Mouse (Mus musculus): ENCODE measurements around the gene Abi3bp. TPM values are rescaled to one million over a fixed set of nuclear protein-coding genes. Genes with fewer than 3 reads are reported as not detected.
A peak's percentile ranks its signal among the peaks of the same experiment; 100 is the strongest.

Gene Abi3bp
- polyA plus RNA-seq, 1 experiment from 2014 or later = 0.66 TPM

- no peaks in the 10 kb centered on the region for H3K9me3 ChIP-seq (ENCODE audit: low read length)
- no peaks in the 10 kb centered on the region for H3K27me3 ChIP-seq (ENCODE audit: insufficient read depth, low read length)
- no peak overlapping the region for H3K4me3 ChIP-seq (ENCODE audit: low read depth, low read length)
- ATAC-seq (no peak), DNase-seq (no peak)
- no peak overlapping the region for H3K4me2 ChIP-seq (ENCODE audit: low read depth, low read length)
- no peak overlapping the region for H3K9ac ChIP-seq (replicated peaks)
- no peak for TF ChIP-seq CTCF (IDR thresholded peaks at IDR 0.05; ENCODE audit: low read depth)
- no peaks in the 10 kb centered on the region for H3K4me1 ChIP-seq (ENCODE audit: insufficient read depth)
- WGBS (ENCODE audit: insufficient replicate concordance) = 64% methylated on average over 10 of the region's 10 CpGs
- H3K36me3 ChIP-seq (replicated peaks; ENCODE audit: insufficient read depth, low read length) = no peaks in the 10 kb centered on the region
- no peak overlapping the region for H3K27ac ChIP-seq (ENCODE audit: low read depth)
These were observed 5.8 kb downstream of the Abi3bp start for GRCm38 (mm10) chr16:56483466-56483865.

- DNase-seq (no peak), ATAC-seq (no peak)
- no peak overlapping the region for H3K27ac ChIP-seq (ENCODE audit: low read depth)
- no peaks in the 10 kb centered on the region for H3K27me3 ChIP-seq (ENCODE audit: insufficient read depth, low read length)
- H3K4me3 ChIP-seq (ENCODE audit: low read depth, low read length) = no peak overlapping the region
- H3K4me2 ChIP-seq (ENCODE audit: low read depth, low read length) = no peak overlapping the region
- no peaks in the 10 kb centered on the region for H3K36me3 ChIP-seq (replicated peaks; ENCODE audit: insufficient read depth, low read length)
- TF ChIP-seq CTCF (IDR thresholded peaks at IDR 0.05; ENCODE audit: low read depth) (no peak), EP300 (IDR thresholded peaks at IDR 0.05; ENCODE audit: low read depth) (no peak)
- no peak overlapping the region for H3K9ac ChIP-seq (replicated peaks)
- no peaks in the 10 kb centered on the region for H3K4me1 ChIP-seq (ENCODE audit: insufficient read depth)
- WGBS (ENCODE audit: insufficient replicate concordance) = 62% methylated on average over 4 of the region's 4 CpGs
- no peaks in the 10 kb centered on the region for H3K9me3 ChIP-seq (ENCODE audit: low read length)
These were observed 8.8 kb downstream of the Abi3bp start for GRCm38 (mm10) chr16:56486461-56486860.

GRCm38 (mm10) chr16:56490861-56491260 is 13.2 kb downstream of the Abi3bp start:
- Histone ChIP-seq H3K27ac (ENCODE audit: low read depth) (no peak overlapping the region), H3K27me3 (ENCODE audit: insufficient read depth, low read length) (no peaks in the 10 kb centered on the region), H3K9ac (replicated peaks) (no peak overlapping the region), H3K36me3 (replicated peaks; ENCODE audit: insufficient read depth, low read length) (no peaks in the 10 kb centered on the region), H3K4me1 (ENCODE audit: insufficient read depth) (no peaks in the 10 kb centered on the region), H3K9me3 (ENCODE audit: low read length) (no peaks in the 10 kb centered on the region), H3K4me2 (ENCODE audit: low read depth, low read length) (no peak overlapping the region), H3K4me3 (ENCODE audit: low read depth, low read length) (no peak overlapping the region)
- TF ChIP-seq EP300 (IDR thresholded peaks at IDR 0.05; ENCODE audit: low read depth) (no peak), CTCF (IDR thresholded peaks at IDR 0.05; ENCODE audit: low read depth) (no peak)
- no peak for ATAC-seq
- no peak for DNase-seq
- 70% methylated on average over 3 of the region's 3 CpGs for WGBS (ENCODE audit: insufficient replicate concordance)

GRCm38 (mm10) chr16:56495266-56495665 is 17.6 kb downstream of the Abi3bp start:
- ATAC-seq = no peak
- Histone ChIP-seq H3K4me2 (ENCODE audit: low read depth, low read length) (no peak overlapping the region), H3K9ac (replicated peaks) (no peak overlapping the region), H3K4me3 (ENCODE audit: low read depth, low read length) (no peak overlapping the region), H3K9me3 (ENCODE audit: low read length) (no peaks in the 10 kb centered on the region), H3K27me3 (ENCODE audit: insufficient read depth, low read length) (no peaks in the 10 kb centered on the region), H3K4me1 (ENCODE audit: insufficient read depth) (no peaks in the 10 kb centered on the region), H3K27ac (ENCODE audit: low read depth) (no peak overlapping the region), H3K36me3 (replicated peaks; ENCODE audit: insufficient read depth, low read length) (no peaks in the 10 kb centered on the region)
- TF ChIP-seq CTCF (IDR thresholded peaks at IDR 0.05; ENCODE audit: low read depth) = no peak
- no peak for TF ChIP-seq EP300 (IDR thresholded peaks at IDR 0.05; ENCODE audit: low read depth)
- no peak for DNase-seq
- 48% methylated on average over 4 of the region's 4 CpGs for WGBS (ENCODE audit: insufficient replicate concordance)

GRCm38 (mm10) chr16:56496743-56497142 is 19.1 kb downstream of the Abi3bp start:
- DNase-seq (no peak), ATAC-seq (no peak)
- no peak overlapping the region for H3K27ac ChIP-seq (ENCODE audit: low read depth)
- H3K9ac ChIP-seq (replicated peaks) = no peak overlapping the region
- TF ChIP-seq EP300 (IDR thresholded peaks at IDR 0.05; ENCODE audit: low read depth) (no peak), CTCF (IDR thresholded peaks at IDR 0.05; ENCODE audit: low read depth) (no peak)
- H3K36me3 ChIP-seq (replicated peaks; ENCODE audit: insufficient read depth, low read length) = no peaks in the 10 kb centered on the region
- H3K4me3 ChIP-seq (ENCODE audit: low read depth, low read length) = no peak overlapping the region
- H3K4me1 ChIP-seq (ENCODE audit: insufficient read depth) = no peaks in the 10 kb centered on the region
- WGBS (ENCODE audit: insufficient replicate concordance) = 46% methylated on average over 4 of the region's 4 CpGs
- no peaks in the 10 kb centered on the region for H3K27me3 ChIP-seq (ENCODE audit: insufficient read depth, low read length)
- no peaks in the 10 kb centered on the region for H3K9me3 ChIP-seq (ENCODE audit: low read length)
- H3K4me2 ChIP-seq (ENCODE audit: low read depth, low read length) = no peak overlapping the region

GRCm38 (mm10) chr16:56498680-56499079 is 21.0 kb downstream of the Abi3bp start:
- 28% methylated on average over 1 of the region's 1 CpGs for WGBS (ENCODE audit: insufficient replicate concordance)
- Histone ChIP-seq H3K9ac (replicated peaks) (no peak overlapping the region), H3K36me3 (replicated peaks; ENCODE audit: insufficient read depth, low read length) (no peaks in the 10 kb centered on the region), H3K27me3 (ENCODE audit: insufficient read depth, low read length) (no peaks in the 10 kb centered on the region), H3K27ac (ENCODE audit: low read depth) (no peak overlapping the region), H3K9me3 (ENCODE audit: low read length) (no peaks in the 10 kb centered on the region), H3K4me3 (ENCODE audit: low read depth, low read length) (no peak overlapping the region), H3K4me2 (ENCODE audit: low read depth, low read length) (no peak overlapping the region), H3K4me1 (ENCODE audit: insufficient read depth) (no peaks in the 10 kb centered on the region)
- ATAC-seq (no peak), DNase-seq (no peak)
- TF ChIP-seq EP300 (IDR thresholded peaks at IDR 0.05; ENCODE audit: low read depth) (no peak), CTCF (IDR thresholded peaks at IDR 0.05; ENCODE audit: low read depth) (no peak)

GRCm38 (mm10) chr16:56500441-56500840 is 22.8 kb downstream of the Abi3bp start:
- H3K4me3 ChIP-seq (ENCODE audit: low read depth, low read length) = no peak overlapping the region
- H3K36me3 ChIP-seq (replicated peaks; ENCODE audit: insufficient read depth, low read length) = no peaks in the 10 kb centered on the region
- H3K9me3 ChIP-seq (ENCODE audit: low read length) = no peaks in the 10 kb centered on the region
- no peaks in the 10 kb centered on the region for H3K4me1 ChIP-seq (ENCODE audit: insufficient read depth)
- no peak for DNase-seq
- WGBS (ENCODE audit: insufficient replicate concordance) = 33% methylated on average over 3 of the region's 3 CpGs
- no peak overlapping the region for H3K27ac ChIP-seq (ENCODE audit: low read depth)
- H3K4me2 ChIP-seq (ENCODE audit: low read depth, low read length) = no peak overlapping the region
- no peak overlapping the region for H3K9ac ChIP-seq (replicated peaks)
- H3K27me3 ChIP-seq (ENCODE audit: insufficient read depth, low read length) = no peaks in the 10 kb centered on the region
- ATAC-seq = no peak
- TF ChIP-seq CTCF (IDR thresholded peaks at IDR 0.05; ENCODE audit: low read depth) = peak; percentile 47
- TF ChIP-seq EP300 (IDR thresholded peaks at IDR 0.05; ENCODE audit: low read depth) = no peak
